Mouse (Mus musculus) embryonic fibroblast, embryonic 13.5 days (primary cell): ENCODE measurements around the gene Tinagl1. TPM values are rescaled to one million over a fixed set of nuclear protein-coding genes. Genes with fewer than 3 reads are reported as not detected.

Experiments
- H3K27ac ChIP-seq: 2 replicates; pipeline ENCODE4 v1.5.1; 2012; ENCODE audit warnings: low read length, control low read depth, inconsistent platforms; ENCODE audit not compliant: insufficient read depth
- H3K4me1 ChIP-seq: 2 replicates; pipeline ENCODE4 v1.6.1; 2011; ENCODE audit warnings: low read length; ENCODE audit not compliant: control insufficient read depth, insufficient read depth
- H3K4me3 ChIP-seq: 2 replicates; pipeline ENCODE4 v1.5.1; 2011; ENCODE audit warnings: mild to moderate bottlenecking, control low read depth, low read length; ENCODE audit not compliant: insufficient read depth
- CTCF ChIP-seq: IDR thresholded peaks from 2 replicates; pipeline ENCODE4 v1.5.1; 2011; ENCODE audit warnings: mild to moderate bottlenecking, control low read depth, low read length, moderate library complexity, borderline replicate concordance; ENCODE audit not compliant: insufficient read depth
- POLR2A ChIP-seq: IDR thresholded peaks from 2 replicates; pipeline ENCODE4 v1.6.1; 2011; ENCODE audit warnings: low read depth, mild to moderate bottlenecking, control low read depth, low read length, moderate library complexity
- polyA plus RNA-seq: library from polyadenylated mRNA; stranded (reverse); fragments of >200 nt; gene quantifications from 2 replicates; pipeline ENCODE4 v1.2.4, GENCODE M21; 2011; ENCODE audit warnings: low read depth; ENCODE audit not compliant: missing spikeins, insufficient read length

Tinagl1 gene
- polyA plus RNA-seq, 1 experiment = 42.1 TPM

DNA sequence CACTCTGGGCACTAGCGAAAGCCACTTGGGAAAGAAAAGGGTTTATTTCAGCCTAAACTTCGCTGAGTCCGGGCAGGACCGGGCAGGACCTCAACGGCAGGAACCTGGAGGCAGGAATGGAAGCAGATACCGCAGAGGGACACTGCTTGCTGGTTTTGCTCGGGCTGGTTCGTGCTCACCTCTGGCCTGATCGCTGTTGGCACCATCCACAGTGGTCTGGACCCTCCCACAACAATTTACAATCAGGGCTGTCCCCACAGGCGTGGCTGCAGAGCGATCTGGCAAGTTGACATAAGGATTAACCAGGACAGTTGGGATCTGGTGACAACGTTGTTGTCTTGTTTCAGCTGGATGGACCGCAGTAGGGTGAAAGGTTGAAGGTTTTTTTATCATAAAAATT lies 21.0 kb upstream of the Tinagl1 start:
- TF ChIP-seq CTCF (no peak), POLR2A (no peak)

DNA sequence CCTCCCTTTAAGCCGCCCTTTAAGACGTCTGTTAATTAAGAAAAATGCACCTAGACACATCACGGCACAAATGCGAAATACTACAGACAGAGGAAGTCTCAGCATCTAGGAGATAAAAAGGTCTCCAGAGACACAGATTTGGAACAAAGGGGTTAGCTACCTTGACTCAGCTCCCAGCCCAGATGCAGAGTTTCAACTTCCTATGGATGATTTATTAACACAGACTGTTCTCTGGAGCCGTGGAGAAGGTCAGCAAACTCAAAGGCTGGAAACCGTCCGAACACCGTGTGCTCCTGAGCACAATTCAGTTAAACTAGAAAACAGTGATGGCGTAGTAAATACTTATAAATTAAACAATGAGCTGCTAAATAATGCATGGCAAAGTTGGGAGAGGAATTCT lies 17.3 kb upstream of the Tinagl1 start:
- Histone ChIP-seq H3K4me1 (no peaks in the 10 kb centered on the region), H3K27ac (no peak overlapping the region), H3K4me3 (no peak overlapping the region)
- TF ChIP-seq CTCF (no peak), POLR2A (no peak)

More for the DNA sequence above, 21.0 kb upstream of the Tinagl1 start:
- Histone ChIP-seq H3K4me1 (no peaks in the 10 kb centered on the region), H3K27ac (no peak overlapping the region), H3K4me3 (no peak overlapping the region)

DNA sequence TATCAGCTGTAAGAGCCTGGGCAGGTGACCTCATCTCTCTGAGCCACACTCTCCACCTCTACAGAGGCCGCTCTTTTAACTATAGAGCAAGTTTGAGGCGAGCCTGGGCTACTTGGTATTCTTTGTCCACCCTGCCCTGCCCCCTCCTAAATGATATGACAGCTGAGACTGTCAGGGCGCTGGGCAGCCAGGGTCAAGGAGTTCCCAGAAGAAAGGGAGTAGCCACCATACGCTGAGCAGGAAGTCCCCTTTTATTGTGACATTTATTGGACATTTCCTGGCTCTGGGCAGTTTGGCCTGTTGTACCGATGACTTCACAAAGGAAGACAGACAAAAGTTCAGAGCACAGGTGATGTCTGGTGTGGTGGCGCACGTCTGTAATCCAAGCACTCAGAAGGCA lies 14.7 kb upstream of the Tinagl1 start:
- Histone ChIP-seq H3K27ac (no peak overlapping the region), H3K4me3 (no peak overlapping the region), H3K4me1 (no peaks in the 10 kb centered on the region)
- TF ChIP-seq POLR2A = no peak
- no peak for TF ChIP-seq CTCF

DNA sequence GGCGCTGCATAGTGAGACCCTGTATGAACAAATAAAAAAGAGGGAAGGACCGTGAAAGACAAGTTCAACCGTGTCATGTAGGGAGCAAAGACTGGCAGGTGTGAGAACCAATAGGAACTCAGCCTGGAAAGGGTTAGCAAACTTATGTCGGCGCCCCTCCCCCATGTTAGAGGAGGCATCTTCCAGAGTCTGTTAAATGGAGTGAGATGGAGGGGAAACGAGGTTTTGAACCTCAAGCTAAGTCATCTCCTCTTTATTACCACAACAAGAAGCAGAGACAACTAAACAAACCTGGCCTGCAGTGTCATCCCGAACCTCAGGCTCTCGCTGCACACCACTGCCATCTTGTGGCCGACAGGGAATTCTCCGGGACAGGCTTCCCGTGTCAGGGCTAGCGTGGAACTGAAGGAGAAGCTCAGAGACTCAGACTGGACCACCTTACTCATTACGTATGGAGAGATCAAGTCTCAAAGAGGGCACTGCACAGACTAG lies 13.9 kb upstream of the Tinagl1 start:
- no peaks in the 10 kb centered on the region for H3K4me1 ChIP-seq
- H3K4me3 ChIP-seq = peak overlapping the region; percentile 16; the same call in 1 of the 2 replicates
- TF ChIP-seq CTCF (peak; percentile 92), POLR2A (no peak)
- no peak overlapping the region for H3K27ac ChIP-seq

DNA sequence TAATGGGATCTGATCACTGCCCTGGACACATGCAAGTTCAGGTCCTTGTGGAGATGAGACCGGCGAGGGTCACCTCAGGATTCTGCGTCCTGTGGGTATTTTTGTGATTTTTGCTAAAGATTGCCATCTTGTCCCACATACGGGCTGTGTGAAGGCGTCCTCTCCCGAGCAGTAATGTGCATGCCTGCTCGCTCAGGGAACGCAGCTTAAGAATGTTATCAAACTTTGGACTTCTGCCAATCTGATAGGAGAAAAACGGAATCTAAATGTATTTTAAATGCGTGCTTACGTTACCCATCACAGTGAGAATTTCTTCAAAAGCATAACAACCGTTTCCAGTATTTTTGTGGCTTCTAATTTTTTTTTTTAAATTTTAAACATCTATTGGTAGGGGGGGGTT lies 12.0 kb upstream of the Tinagl1 start:
- TF ChIP-seq CTCF (no peak), POLR2A (no peak)
- no peaks in the 10 kb centered on the region for H3K4me1 ChIP-seq
- H3K27ac ChIP-seq = no peak overlapping the region
- H3K4me3 ChIP-seq = no peak overlapping the region

DNA sequence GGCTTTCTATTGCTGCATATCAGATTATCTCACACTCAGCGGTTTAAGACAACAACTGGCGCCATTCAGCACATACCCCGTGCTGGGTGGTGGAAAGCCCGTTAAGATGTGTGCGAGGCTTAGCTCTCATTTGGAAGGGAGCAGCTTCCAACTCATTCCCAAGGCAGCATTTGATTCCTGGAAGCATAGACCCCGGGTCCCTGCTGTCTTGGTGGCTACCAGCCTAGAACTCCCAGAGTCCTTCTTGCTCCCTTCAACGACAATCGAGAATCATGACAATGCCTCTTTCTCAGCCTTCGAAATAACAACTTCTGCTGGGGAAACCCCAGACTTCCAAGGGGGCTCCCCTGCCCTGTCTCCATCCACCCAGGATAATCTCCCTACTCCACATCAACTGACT lies 11.5 kb upstream of the Tinagl1 start:
- Histone ChIP-seq H3K4me1 (no peaks in the 10 kb centered on the region), H3K27ac (no peak overlapping the region), H3K4me3 (no peak overlapping the region)
- TF ChIP-seq POLR2A (no peak), CTCF (no peak)

DNA sequence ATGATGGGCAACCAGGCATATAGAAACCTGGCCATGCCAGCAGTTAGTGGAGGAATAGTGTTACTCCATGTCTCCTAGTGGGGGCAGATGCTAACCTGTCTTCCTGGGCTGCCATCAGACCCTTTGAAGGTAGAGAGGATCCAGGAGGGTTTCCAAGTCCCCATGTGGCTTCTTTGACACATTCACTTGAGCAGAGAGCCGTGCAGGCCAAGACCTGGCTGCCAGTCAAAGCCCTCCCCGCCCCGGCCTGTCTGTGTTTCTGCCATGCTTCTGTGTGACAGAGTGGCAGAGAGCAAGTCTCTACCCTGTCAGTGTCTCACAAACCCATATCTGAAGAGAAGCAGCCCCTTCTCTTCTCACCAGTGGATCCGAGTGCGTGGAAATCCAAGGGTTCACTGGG lies 9.0 kb upstream of the Tinagl1 start:
- no peak overlapping the region for H3K4me3 ChIP-seq
- H3K4me1 ChIP-seq = no peaks in the 10 kb centered on the region
- TF ChIP-seq CTCF = no peak
- TF ChIP-seq POLR2A = no peak
- H3K27ac ChIP-seq = no peak overlapping the region

DNA sequence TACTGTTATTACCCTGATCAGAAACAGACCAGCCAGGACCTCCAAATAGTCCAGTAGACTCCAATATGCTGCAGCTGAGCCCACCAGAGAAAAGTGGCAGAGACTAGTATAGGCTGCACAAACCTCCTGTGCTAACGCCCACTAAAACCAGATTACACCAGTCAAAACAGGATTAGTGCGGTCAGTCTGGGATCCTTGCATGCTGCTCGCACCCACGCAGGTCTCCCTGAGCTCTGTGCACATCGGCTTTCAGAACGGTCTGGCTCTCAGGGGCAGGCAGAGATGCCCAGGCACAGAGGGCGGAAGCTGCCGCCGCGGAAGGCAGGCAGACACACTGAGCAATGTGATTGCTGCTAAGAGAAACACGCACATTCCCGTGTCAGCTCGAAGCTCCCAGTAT lies 8.1 kb upstream of the Tinagl1 start:
- Histone ChIP-seq H3K4me3 (no peak overlapping the region), H3K27ac (no peak overlapping the region), H3K4me1 (no peaks in the 10 kb centered on the region)
- no peak for TF ChIP-seq POLR2A
- TF ChIP-seq CTCF = no peak

DNA sequence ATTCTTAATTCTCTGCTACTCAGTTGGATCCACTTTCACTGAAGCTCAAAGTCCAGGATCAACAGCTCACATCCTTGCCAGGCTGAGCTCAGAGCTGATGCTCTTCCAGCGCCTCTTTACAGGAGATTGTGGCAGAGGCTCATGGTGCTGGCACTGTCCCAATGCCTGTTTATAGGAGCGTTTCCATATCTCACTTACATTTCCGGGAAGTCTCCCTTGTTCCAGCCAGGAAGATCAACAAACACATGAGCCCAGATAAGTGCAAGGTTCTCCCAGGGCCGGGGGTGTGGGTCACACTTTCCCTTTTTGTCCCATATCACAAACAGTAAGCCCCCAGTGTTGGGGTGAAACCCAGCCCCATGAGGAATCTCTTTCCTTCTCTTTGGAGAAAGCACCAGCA lies 7.0 kb upstream of the Tinagl1 start:
- Histone ChIP-seq H3K4me3 (no peak overlapping the region), H3K4me1 (peaks cover 5% of the 10 kb centered on the region), H3K27ac (no peak overlapping the region)
- TF ChIP-seq CTCF (no peak), POLR2A (no peak)

DNA sequence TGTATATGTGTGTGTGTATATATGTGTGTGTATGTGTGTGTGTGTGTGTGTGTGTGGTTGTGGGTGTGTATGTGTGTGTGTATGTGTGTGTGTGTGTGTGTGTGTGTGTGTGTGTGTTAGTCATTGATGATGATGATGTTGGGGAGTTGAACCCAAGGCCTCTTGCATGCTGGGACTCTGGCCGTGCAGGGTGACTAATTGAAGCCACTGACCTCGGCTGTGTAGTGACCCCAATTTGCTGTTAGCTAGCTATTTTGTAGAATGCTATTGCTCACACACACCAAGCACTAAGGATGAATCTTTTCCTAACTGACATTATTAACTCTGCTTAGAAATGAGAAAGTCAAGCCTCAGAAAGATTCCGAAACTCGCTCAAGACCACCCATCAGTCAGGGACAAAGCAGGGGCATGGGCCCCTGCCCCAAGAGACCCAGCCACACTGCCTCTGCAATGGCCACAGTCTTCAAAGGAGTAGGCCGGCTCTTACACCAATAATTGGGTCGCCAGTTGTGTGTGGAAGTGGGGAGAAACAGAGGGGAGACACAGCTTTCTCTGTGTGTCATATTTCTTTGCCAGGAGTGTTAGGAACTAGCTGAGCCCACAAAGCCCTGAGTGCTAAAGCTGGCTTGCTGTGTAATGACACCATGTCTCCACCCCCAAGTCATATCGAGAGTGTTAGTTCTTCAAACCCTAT lies 6.1 kb upstream of the Tinagl1 start:
- TF ChIP-seq CTCF (no peak), POLR2A (no peak)
- no peak overlapping the region for H3K27ac ChIP-seq

DNA sequence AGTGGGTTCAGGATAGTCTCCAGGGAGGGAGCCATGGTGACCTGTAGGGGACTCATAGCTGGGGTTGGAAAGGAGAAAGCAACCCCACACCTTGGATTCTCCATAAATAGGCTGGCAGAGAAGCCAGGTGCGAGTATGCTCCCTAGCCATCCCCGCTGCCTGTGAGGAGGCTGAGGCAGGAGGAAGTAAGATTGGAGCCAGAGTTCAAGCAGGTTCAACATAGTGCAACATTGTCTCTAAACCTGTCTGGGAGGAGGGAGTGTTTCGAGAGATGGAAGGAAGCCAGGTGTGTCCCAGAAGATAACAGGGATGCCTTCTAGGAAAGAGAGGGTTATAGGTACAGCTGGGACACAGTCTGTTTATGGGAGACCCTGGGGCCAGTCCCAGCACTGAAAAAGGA lies 5.0 kb upstream of the Tinagl1 start:
- TF ChIP-seq CTCF (no peak), POLR2A (no peak)
- Histone ChIP-seq H3K4me3 (no peak overlapping the region), H3K27ac (no peak overlapping the region), H3K4me1 (peaks cover 19% of the 10 kb centered on the region)

More for the DNA sequence above, 6.1 kb upstream of the Tinagl1 start:
- peaks cover 11% of the 10 kb centered on the region for H3K4me1 ChIP-seq
- H3K4me3 ChIP-seq = no peak overlapping the region
